Mouse (Mus musculus) midbrain, embryonic 15.5 days (tissue): ENCODE results near the gene Ap5b1. TPM values are rescaled to one million over a fixed set of nuclear protein-coding genes. Genes with fewer than 3 reads are reported as not detected.

Experiments
- polyA plus RNA-seq: library from polyadenylated mRNA; unstranded; fragments of >200 nt; fragmentation: Nextera tagmentation; extraction: Ambion mirVana; gene quantifications from 2 replicates; pipeline ENCODE4 v1.2.1, GENCODE M21; 2015

Ap5b1 gene
- polyA plus RNA-seq, 1 experiment from 2014 or later: 3.0 TPM

Other genes with a start within 250 kb of the Ap5b1 start
- gene Catsper1, start 232.3 kb upstream of the Ap5b1 start, polyA plus RNA-seq: not detected in 2 replicates
- 5.9 and 7.2 TPM in 2 replicates for gene Cst6, start 218.5 kb upstream of the Ap5b1 start, polyA plus RNA-seq
- 43.6 and 43.8 TPM in 2 replicates for gene Eif1ad, start 201.3 kb upstream of the Ap5b1 start, polyA plus RNA-seq
- 307 and 337 TPM in 2 replicates for gene Banf1, start 200.9 kb upstream of the Ap5b1 start, polyA plus RNA-seq
- 72.5 and 77.3 TPM in 2 replicates for gene Sart1, start 179.3 kb upstream of the Ap5b1 start, polyA plus RNA-seq
- not detected in 2 replicates for gene Tsga10ip, start 165.5 kb upstream of the Ap5b1 start, polyA plus RNA-seq
- 291 and 296 TPM in 2 replicates for gene Drap1, start 143.0 kb upstream of the Ap5b1 start, polyA plus RNA-seq
- gene AI837181, start 142.9 kb upstream of the Ap5b1 start, polyA plus RNA-seq: 71.5 and 74.9 TPM in 2 replicates
- gene Fosl1, start 120.5 kb upstream of the Ap5b1 start, polyA plus RNA-seq: 0.40 TPM in 1 of 2 replicates, not detected in the other
- gene Ccdc85b, start 110.1 kb upstream of the Ap5b1 start, polyA plus RNA-seq: 11.7 and 13.2 TPM in 2 replicates
- 180 and 185 TPM in 2 replicates for gene Fibp, start 107.4 kb upstream of the Ap5b1 start, polyA plus RNA-seq
- 5.4 and 6.5 TPM in 2 replicates for gene Ctsw, start 99.5 kb upstream of the Ap5b1 start, polyA plus RNA-seq
- gene Efemp2, start 94.1 kb upstream of the Ap5b1 start, polyA plus RNA-seq: 41.3 and 45.9 TPM in 2 replicates
- gene Mus81, start 79.6 kb upstream of the Ap5b1 start, polyA plus RNA-seq: 54.3 and 60.2 TPM in 2 replicates
- 3,624 and 3,631 TPM in 2 replicates for gene Cfl1, start 77.6 kb upstream of the Ap5b1 start, polyA plus RNA-seq
- gene 1700020D05Rik, start 64.2 kb upstream of the Ap5b1 start, polyA plus RNA-seq: 0.17 TPM in 1 of 2 replicates, not detected in the other
- 106 and 111 TPM in 2 replicates for gene Snx32, start 57.5 kb upstream of the Ap5b1 start, polyA plus RNA-seq
- gene Ovol1, start 7.4 kb upstream of the Ap5b1 start, polyA plus RNA-seq: 0.10 and 0.13 TPM in 2 replicates
- 56.2 and 57.7 TPM in 2 replicates for gene Rnaseh2c, start 33.8 kb downstream of the Ap5b1 start, polyA plus RNA-seq
- 82.3 and 84.7 TPM in 2 replicates for gene Kat5, start 42.2 kb downstream of the Ap5b1 start, polyA plus RNA-seq
- gene Rela, start 69.5 kb downstream of the Ap5b1 start, polyA plus RNA-seq: 36.9 and 39.2 TPM in 2 replicates
- gene Sipa1, start 95.7 kb downstream of the Ap5b1 start, polyA plus RNA-seq: 17.1 and 19.6 TPM in 2 replicates
- gene Map3k11, start 120.7 kb downstream of the Ap5b1 start, polyA plus RNA-seq: 12.5 and 14.0 TPM in 2 replicates
- 29.2 TPM in 2 replicates for gene Pcnx3, start 120.9 kb downstream of the Ap5b1 start, polyA plus RNA-seq
- gene Kcnk7, start 136.3 kb downstream of the Ap5b1 start, polyA plus RNA-seq: 0.19 and 0.28 TPM in 2 replicates
- 23.7 and 25.5 TPM in 2 replicates for gene Ehbp1l1, start 158.3 kb downstream of the Ap5b1 start, polyA plus RNA-seq
- 158 and 165 TPM in 2 replicates for gene Fam89b, start 161.6 kb downstream of the Ap5b1 start, polyA plus RNA-seq
- gene Ltbp3, start 172.9 kb downstream of the Ap5b1 start, polyA plus RNA-seq: 8.2 and 12.6 TPM in 2 replicates
- 87.6 and 94.7 TPM in 2 replicates for gene Scyl1, start 203.4 kb downstream of the Ap5b1 start, polyA plus RNA-seq